Mouse (Mus musculus) heart, postnatal 25 days (tissue): ENCODE data around the gene Dcst2. TPM values are rescaled to one million over a fixed set of nuclear protein-coding genes. Genes with fewer than 3 reads are reported as not detected.

ENCODE experiments used
- DNase-seq: peaks from one replicate; pipeline ENCODE4 v3.0.0; 2022; ENCODE audit warnings: low spot score
- intact Hi-C: fragments of 180-260 bp; cut with DNase I; formaldehyde crosslinking; loops from one replicate; pipeline ENCODE4 v1.15.1; 2025
- total RNA-seq, 2 experiments: library from RNA; stranded (reverse); gene quantifications; 2 replicates each; pipeline ENCODE4 v1.2.3; 2021

Dcst2 gene
- total RNA-seq, 2 experiments from 2014 or later, result not detected

DNA sequence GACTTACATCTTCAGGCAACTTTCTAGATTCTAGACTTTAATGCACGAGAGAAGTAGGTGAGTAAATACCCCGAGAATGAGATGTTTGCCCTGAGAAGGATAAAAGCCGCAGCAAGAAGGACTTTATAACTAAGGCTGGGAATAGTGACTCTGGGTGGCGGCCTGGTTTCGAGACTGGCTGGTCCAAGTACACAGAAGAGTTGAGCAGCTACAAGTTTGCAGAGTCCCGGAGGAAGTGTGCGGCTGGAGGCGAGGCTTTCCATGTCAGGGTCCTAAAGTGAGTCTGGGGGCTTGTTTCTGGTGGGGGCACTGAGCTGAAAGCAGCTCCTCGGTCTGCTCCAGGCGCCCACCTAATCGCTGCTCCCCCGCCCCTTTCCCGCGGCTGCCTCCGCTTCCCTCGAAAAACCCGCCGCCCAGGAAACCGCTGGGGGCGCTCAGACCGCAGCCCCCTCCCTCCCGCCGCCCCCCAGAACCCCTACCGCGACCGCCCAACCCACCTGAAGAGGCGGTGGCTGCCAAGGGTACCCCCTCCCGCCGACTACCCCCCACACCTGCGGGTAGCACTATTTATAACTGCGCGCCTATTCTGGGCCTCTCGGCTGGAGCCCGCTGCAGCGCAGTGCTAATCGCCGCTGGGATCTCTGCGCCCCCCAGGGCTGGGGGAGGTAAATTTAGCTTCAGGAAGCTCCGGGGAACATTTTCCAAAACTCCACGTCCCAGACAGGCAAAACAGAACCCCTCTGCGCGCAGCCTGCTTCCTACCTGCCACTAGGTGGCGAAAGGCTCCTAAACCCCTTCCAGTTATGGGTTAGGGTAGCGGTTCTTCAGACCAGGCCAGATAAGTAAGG, 34.3 kb downstream of the Dcst2 start:
- peak; percentile 58 for DNase-seq
- intact Hi-C loops, result loop anchor here (2.0 kb wide), 3 partner anchors 17 to 85 kb away; no protein-coding TSS in a partner anchor

DNA sequence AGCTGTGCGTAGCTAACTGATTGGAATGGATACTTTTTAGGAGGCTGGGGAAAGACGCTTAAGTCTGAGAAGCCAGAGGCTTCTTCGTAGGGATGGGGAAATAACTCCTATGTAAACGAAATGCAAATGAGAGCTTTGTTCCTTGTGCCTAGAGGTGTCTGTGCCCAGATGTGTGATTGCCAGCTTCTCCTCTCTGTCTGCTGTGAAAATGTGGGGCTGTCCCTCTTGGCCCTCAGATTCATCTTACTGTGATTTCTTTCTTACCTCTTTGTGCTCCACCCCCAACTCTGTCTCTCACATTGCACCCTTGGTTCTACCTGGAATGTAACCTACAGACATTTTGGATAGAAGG, 34.9 kb downstream of the Dcst2 start:
- intact Hi-C loops, result loop anchor here (2.0 kb wide), 3 partner anchors 16 to 84 kb away; no protein-coding TSS in a partner anchor
- no peak for DNase-seq

DNA sequence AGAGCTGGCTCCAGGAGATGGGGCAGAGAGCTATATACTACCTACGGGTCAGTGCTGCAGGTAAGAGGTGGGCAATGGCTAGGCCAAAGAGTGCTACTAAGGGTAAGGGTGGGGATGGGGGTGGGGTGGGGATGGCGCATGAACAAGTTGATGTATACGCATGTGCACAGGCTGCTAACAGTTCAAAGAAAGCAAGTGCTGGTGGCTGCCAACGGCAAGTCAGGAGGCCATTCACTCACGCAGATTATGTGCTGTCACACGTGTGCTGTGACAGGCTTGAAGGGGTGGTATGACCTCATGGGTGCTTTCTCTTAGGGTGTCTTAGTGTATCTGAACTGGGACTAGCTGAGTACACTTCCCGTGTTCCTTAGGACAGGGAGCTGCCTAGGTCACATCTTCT, 39.6 kb downstream of the Dcst2 start:
- intact Hi-C loops, result no loop called here
- no peak for DNase-seq

DNA sequence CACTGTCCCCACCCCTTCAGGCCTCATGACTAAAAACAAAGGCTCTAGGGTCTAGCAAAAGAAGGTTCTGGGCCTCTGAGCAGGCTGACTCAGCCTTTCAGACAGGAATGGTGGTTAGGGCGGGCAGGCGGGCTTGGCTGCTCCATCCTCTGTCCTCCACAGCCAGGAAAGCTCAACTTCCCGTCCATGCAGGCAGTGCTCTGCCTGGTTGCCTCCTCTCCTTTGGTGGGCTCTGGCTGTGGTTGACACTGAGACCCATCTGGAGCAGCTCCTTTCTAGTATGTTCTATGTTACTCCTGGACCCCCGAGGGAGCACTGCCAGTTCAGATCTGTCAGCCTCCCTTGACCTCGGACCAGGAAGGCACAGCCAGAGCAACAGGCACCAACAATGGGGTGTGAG, 40.9 kb downstream of the Dcst2 start, which contains the start of gene Lenep:
Gene Lenep (minus strand): TSS at position 101 of the 400 bp plus-strand sequence.
- intact Hi-C loops, result no loop called here
- DNase-seq, result no peak

DNA sequence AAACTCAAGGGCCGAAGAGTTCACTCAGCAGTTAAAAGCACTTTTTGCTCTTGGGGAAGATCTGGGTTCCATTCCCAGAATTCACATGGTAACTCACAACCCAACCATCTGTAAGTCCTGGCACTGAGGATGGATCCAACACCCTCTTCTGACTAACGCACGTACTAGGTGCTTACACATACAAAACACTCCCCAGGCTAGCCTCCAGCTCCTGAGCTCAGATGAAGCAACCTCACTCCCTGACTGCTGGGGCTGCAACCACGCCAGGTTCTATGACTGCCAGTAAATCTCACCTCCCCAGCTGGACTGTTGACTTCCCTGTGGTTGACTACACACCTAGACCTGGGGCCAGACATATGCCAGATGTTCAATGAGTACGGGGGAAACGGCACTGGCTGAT, 45.1 kb downstream of the Dcst2 start:
- intact Hi-C loops, result loop anchor here (2.0 kb wide), 1 partner anchor 42 kb away; no protein-coding TSS in a partner anchor
- DNase-seq, result no peak

DNA sequence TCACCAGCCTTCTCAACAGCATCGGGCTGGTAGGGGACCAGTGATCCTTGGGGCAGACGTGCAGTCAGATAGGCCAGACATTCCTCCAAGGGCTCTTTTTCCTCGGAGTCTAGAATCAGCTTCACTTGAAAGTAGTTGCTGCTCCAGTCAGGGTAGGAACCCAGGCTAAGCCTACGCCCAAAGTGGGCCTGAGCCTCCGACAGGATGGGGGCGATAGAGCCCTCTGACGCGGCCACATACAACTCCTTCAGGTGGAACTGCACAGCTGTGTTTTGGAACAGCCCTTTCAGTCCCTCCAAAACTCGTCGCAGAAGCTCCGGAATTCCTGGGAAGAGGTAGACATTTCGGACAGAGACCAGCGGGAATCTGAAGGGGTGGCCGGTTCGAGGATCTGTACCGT, 46.7 kb downstream of the Dcst2 start:
- intact Hi-C loops, result no loop called here

DNA sequence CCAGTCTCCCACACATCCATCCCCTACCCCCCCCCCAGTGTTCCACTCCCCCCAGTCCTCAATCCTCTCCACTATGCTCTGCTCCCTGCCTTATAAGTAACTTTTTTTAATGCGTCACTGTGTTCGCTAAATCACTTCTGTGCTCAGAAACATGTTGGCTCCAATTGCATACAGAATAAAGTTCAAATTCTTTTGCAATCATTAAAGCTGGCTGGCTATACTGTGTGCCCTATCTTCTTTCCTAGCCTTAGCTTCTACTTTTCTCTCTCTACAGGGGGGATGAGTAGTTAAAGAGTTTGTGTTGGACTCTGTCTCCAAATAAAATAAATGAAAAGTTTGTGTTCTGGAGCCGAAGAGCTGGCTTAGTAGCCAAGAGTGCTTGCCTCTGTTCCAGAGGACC, 47.9 kb downstream of the Dcst2 start:
- intact Hi-C loops, result no loop called here
- DNase-seq, result no peak

More for the DNA sequence above, 46.7 kb downstream of the Dcst2 start:
- DNase-seq, result no peak

DNA sequence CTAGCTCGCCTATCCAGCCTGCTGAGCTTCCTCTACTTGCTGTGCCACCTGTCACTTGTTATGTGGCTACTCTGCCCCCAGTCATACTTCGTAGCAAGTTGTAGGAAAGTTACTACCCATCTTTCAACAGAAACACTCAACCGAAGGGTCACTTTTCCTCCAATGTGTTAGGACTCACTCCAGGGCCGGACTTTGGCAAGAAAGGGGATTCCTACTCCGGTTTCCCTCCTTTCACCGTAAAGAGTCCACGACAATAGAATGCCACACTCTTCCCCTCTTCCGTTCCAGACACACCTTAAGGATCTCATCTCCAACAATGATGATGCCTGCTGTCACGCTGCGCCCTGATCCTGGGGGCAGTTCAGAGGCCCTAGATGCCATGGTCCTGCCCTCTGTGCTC, 49.1 kb downstream of the Dcst2 start:
- intact Hi-C loops, result no loop called here
- DNase-seq, result no peak

DNA sequence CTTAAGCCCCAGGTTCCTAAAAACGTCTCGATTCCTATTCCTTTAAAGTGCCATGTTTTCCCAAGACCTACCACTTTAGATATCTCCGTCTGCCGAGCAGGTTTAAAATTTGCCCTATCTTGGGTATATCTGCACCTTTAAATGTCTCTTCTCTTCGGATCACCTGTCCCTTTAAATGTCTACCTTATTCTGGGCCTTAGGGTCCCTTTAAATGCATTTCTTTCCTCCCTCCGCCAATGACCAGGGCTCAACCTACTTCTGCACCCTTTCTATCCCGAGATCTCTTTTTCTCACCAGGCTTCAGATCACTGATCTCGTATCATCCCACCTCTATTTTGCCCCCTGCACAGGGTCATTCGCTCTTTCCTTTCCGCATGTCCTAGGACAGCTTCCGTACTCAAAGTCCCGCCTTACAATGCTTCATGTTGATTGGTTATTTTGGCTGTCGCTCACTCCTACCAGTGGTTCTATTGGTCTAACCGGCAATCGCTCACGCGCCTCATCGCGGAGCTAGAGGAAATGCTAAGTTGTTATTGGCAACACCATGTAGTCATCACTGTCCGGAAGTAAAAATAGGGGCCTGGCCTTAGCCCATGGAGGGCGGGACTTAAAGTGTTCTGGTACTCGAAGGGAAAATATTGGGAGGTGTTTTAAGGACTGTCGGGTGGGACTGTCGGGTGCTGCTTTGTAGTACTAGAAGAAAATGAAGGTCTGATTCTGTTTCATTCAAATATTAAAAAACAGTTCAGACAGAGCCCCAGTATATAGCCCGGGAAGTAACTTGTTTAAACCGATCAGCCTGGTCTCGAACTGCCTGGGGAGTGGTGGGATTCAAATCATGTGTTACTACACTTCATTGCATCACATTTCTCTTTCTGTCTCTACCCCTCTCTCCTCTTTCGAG, 50.0 kb downstream of the Dcst2 start, which contains the start of gene Flad1:
Gene Flad1 (minus strand): TSS at position 381 of the 904 bp plus-strand sequence.
- intact Hi-C loops, result loop anchor here (2.0 kb wide), 1 partner anchor 15 kb away; no protein-coding TSS in a partner anchor
- peak; percentile 98 for DNase-seq

DNA sequence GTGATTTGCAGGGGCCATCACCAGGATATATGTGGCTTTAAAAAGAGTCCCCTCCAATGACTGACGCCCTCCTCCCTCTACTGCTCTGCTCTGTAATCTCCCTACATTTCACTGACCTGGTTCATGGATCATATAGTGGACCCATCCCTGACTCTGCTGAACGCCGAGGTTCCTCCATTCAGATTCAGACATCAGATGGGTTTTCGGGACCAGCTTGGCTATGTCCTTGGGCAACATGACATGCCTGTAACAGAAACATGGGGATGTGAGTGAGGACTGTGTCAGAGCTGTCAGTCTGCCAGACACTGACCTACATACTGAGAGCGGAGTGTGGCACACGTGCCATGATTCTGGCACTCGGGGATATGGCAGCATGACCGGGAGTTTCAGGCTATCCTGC, 54.4 kb downstream of the Dcst2 start:
- DNase-seq, result no peak
- intact Hi-C loops, result no loop called here

DNA sequence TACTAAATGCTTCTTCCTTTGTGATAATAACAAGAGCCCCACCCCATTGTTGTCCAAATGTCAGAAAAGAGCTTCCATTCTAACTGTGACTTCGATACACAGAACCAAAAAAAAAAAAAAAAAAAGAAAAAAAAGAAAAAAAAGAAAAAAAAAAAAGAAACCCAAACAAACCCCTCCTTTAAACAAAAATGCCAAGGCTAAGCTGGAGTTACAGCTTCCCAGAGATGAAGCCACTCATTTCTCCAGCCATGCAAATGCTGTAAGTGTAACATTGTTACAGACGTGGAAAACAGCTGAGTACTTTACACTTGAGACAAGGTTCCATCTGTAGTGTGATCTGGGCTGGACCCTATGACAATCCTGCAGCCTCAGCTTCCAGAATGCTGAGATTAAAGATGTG, 55.4 kb downstream of the Dcst2 start:
- no peak for DNase-seq
- intact Hi-C loops, result no loop called here

DNA sequence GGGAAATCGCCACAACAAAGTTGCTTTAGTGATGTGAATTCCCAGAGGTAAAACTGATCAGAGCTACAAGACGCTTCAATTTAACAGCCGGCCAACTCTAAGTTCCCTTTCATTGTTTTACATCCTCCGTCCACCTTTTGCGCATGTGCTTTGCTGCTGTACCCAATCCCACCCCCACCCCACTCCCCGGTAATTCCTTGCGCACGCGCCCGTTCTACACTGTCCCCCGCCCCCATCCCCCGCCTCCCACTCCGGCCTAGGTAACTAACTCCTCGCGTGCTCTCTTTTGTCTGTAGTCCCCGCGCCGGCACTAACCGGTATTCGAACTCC, 56.0 kb downstream of the Dcst2 start:
- no peak for DNase-seq
- intact Hi-C loops, result no loop called here

DNA sequence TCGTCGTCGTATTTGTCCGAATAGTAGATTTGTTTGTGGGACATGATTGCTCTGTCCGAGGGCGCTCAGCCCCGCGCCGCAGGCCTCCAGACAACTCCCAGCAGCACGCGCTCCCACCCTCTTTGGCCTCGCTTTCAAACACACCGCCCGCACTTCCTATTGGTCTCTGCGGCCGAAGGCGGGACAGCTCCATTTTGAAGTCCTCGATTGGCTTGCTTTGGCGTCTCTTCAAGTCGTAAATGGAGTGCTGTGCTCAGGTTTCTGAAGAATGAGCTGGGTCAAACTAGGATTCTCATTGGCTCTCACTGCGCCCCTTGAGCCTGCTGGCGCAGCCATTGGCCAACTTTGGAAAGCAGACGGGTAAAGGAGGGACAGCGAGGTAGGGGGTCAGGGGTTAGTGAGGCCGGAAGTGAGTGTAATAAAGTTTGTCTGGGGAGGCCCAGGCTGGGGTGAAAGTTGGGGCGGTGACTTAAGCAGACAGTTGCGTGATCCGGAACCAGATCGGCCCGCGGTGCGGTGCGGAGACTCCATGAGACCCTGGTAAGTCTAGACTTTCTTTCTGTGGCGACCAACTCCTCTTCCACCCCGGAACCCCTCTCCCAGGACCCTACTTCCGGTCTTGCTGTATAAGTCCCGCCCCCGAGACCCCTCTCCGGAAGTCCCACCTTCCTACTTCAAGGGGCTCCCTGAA, 56.5 kb downstream of the Dcst2 start, which contains the start of the genes Cks1b and Shc1:
Gene Cks1b (minus strand): TSS at position 214 of the 691 bp plus-strand sequence.
Gene Shc1 (plus strand): TSS at position 274 of the 691 bp plus-strand sequence.
- intact Hi-C loops, result no loop called here
- DNase-seq, result peak; percentile 97

DNA sequence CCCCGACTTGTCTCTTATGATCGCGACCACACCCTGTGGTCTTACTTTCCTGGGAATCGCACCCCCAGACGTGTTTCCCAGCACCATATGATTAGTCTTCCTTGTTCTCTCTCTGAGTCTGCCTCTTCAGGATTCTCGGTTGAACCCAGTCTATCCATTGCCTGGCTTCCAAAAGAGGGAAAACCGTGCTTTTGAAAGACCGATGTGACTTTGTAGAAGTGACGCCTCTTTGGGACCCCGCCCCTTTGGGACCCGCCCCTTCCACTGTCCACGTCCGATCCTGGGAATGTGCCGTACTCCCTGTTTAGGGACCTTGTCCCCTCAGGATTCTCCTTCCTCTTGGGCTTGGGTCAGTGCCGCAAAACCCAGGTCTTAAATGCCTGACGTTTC, 57.1 kb downstream of the Dcst2 start:
- DNase-seq, result peak; percentile 77
- intact Hi-C loops, result no loop called here

DNA sequence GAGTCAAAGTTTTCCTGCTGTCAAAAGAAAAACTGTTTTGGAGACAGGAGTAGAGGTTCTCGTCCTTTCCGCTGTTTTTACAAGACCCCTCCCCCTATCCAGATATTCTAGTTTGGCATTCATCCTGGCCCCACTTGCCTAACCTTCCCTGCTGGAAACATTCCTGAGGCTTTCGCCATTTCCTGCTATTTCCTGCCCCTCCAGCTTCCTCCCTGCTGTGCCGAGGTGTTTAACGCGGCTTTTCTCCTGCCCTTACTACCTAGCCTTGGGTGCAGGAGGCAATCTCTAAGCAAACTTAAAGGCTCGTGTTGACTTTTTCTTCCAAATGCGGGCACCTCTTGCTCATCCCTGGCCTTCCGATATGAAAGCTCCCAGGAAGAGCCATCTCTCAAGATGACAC, 57.8 kb downstream of the Dcst2 start:
- DNase-seq, result peak; percentile 65
- intact Hi-C loops, result no loop called here

DNA sequence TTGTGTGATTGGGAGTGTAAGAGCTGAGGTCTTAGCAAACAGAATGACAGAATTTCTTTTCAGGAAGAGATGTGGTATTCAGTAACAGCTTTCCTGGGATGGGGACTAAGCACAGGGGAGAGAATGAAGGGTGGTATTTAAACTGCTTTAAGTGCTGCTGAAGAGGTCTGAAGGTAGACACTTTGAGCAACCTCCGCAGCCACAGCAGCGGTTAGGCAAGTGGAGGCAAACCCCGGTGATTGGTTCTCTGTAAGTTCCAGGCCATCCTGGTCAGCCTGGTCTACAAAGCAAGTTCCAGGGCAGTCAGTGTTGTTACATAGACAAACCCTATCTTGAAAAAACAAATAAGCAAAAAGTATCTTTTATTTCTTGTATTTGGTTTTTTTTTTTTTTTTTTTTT, 58.2 kb downstream of the Dcst2 start:
- DNase-seq, result no peak
- intact Hi-C loops, result no loop called here

DNA sequence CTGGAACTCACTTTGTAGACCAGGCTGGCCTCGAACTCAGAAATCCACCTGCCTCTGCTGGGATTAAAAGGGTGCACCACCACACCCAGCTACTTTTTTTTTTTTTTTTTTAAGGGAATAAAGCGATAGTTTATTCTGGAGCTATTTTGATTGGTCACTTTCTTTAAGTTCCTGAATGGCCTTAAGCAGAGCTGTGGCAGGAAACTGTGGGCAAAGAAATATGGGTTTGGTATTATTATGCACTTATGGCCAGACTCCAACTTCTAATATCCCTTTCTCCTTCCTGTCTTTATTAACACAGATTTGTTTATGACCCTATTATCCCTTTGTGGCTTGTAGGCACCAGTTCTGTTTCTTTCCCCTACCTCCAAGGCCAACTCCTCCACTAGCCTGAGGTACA, 58.6 kb downstream of the Dcst2 start:
- no peak for DNase-seq
- intact Hi-C loops, result no loop called here

DNA sequence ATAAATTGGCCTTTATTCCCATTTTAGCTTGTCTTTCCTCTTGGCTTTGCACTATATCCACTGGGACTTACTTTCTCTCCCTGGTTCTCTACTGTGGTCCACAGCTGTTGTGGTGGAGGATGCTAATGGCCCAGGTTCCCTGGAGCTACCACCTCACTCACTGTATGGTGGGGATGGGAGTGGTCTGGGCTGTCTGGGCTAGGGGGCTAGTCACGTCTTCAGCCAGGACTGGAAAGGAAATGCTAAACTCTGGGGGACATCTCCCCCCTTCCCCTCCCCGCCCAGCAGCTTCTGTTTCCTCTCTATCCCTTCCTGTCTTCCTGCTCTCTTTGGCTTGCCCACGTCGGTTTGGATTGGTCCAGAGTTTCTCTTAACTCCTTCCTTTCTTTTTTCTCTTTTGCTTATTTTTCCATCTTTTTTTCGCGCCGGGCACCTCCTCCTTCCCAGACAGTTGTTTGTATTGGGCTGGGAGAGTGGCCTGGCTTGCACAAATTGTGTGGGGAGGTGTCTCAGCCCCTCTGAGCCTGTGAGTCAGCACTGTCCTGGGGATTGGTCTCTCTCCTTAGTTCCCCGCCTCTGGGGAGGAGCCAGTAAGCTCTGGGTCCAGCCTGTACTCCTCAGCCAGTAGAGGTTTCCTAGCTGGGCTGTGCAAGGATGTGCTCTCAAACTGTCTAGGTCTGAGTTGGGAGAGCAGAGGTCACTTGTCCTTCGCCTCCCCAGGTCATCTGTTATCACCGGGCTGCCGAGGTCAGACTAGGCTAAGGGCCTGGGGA, 59.4 kb downstream of the Dcst2 start:
- peak; percentile 89 for DNase-seq
- intact Hi-C loops, result no loop called here

DNA sequence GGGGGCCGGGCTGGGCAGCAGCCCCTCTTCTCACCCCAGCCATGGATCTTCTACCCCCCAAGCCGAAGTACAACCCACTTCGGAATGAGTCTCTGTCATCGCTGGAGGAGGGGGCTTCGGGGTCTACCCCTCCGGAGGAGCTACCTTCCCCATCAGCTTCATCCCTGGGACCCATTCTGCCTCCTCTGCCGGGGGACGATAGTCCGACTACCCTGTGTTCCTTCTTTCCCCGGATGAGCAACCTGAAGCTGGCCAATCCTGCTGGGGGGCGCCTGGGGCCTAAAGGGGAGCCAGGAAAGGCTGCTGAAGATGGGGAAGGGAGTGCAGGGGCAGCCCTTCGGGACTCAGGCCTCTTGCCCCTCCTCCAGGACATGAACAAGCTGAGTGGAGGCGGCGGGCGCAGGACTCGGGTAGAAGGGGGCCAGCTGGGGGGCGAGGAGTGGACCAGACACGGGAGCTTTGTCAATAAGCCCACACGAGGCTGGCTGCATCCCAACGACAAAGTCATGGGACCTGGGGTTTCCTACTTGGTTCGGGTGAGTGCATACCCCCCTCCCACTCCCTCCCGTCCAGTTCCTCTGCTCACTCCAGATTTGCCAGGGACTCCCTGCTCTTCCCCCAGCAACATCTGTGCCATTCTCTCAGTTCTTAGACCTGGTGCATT, 60.2 kb downstream of the Dcst2 start:
- no peak for DNase-seq
- intact Hi-C loops, result no loop called here
